Mouse (Mus musculus) intestine, embryonic 15.5 days (tissue): Measurements from ENCODE around the gene Rnd2. TPM values are rescaled to one million over a fixed set of nuclear protein-coding genes. Genes with fewer than 3 reads are reported as not detected.
"Not testable (repeated sequence)": the region's sequence is repeated elsewhere in the genome, so short reads cannot be mapped to it uniquely, and the experiment has no call there.

Experiments
- ATAC-seq: fragments of 200-750 bp; cut with Nextera tagmentation; 2 replicates; pipeline ENCODE4 v1.8.0; 2017; ENCODE audit warnings: moderate TSS enrichment, moderate library complexity
- H3K27ac ChIP-seq: fragments of 300-500 bp; sonication (generic); 2 replicates; pipeline ENCODE4 v1.5.1; 2015; ENCODE audit warnings: mild to moderate bottlenecking, inconsistent platforms
- H3K27me3 ChIP-seq: fragments of 300-500 bp; sonication (generic); replicated peaks from 2 replicates; pipeline ENCODE4 v1.6.1; 2015; ENCODE audit warnings: inconsistent platforms
- H3K36me3 ChIP-seq: fragments of 300-500 bp; sonication (generic); 2 replicates; pipeline ENCODE4 v1.6.1; 2015; ENCODE audit warnings: inconsistent platforms
- H3K4me1 ChIP-seq: fragments of 300-500 bp; sonication (generic); replicated peaks from 2 replicates; pipeline ENCODE4 v1.6.1; 2015; ENCODE audit warnings: inconsistent platforms
- H3K4me2 ChIP-seq: fragments of 300-500 bp; sonication (generic); replicated peaks from 2 replicates; pipeline ENCODE4 v1.6.1; 2015; ENCODE audit warnings: mild to moderate bottlenecking, inconsistent platforms
- H3K4me3 ChIP-seq: fragments of 300-500 bp; sonication (generic); replicated peaks from 2 replicates; pipeline ENCODE4 v1.5.1; 2015; ENCODE audit warnings: inconsistent platforms
- H3K9ac ChIP-seq: fragments of 300-500 bp; sonication (generic); 2 replicates; pipeline ENCODE4 v1.6.1; 2015; ENCODE audit warnings: inconsistent platforms
- H3K9me3 ChIP-seq: fragments of 300-500 bp; sonication (generic); 2 replicates; pipeline ENCODE4 v1.6.1; 2016; ENCODE audit warnings: inconsistent platforms
- WGBS: fragments of 180-500 bp; shearing (Covaris S2); methylation state at CpG from one replicate; pipeline ENCODE4 v1.1.7; 2015; 5-methylcytosine and 5-hydroxymethylcytosine counted together
- polyA plus RNA-seq: library from polyadenylated mRNA; unstranded; fragments of >200 nt; fragmentation: Nextera tagmentation; extraction: Ambion mirVana; gene quantifications from 2 replicates; pipeline ENCODE4 v1.2.1, GENCODE M21; 2015

The Rnd2 gene
- polyA plus RNA-seq, 1 experiment from 2014 or later = 23.7 TPM

- Histone ChIP-seq H3K4me1 (peaks cover 8% of the 10 kb centered on the region; the same call in 1 of the 2 replicates), H3K9ac (no peak overlapping the region), H3K36me3 (peaks cover 38% of the 10 kb centered on the region), H3K4me2 (no peak overlapping the region), H3K27ac (no peak overlapping the region), H3K27me3 (no peaks in the 10 kb centered on the region), H3K9me3 (no peaks in the 10 kb centered on the region), H3K4me3 (no peak overlapping the region)
- ATAC-seq = no peak
- 89% methylated on average over 9 of the region's 9 CpGs for WGBS
These were observed 33.5 kb upstream of the Rnd2 start for GRCm38 (mm10) chr11:101431327-101431726.

GRCm38 (mm10) chr11:101433396-101433795, 31.4 kb upstream of the Rnd2 start:
- no peak overlapping the region for H3K4me2 ChIP-seq
- 89% methylated on average over 13 of the region's 13 CpGs for WGBS
- ATAC-seq = no peak
- no peaks in the 10 kb centered on the region for H3K4me1 ChIP-seq
- H3K9me3 ChIP-seq = no peaks in the 10 kb centered on the region
- H3K9ac ChIP-seq = no peak overlapping the region
- H3K27me3 ChIP-seq = no peaks in the 10 kb centered on the region
- H3K27ac ChIP-seq = no peak overlapping the region
- no peak overlapping the region for H3K4me3 ChIP-seq
- H3K36me3 ChIP-seq = peaks cover 38% of the 10 kb centered on the region

- 79% methylated on average over 4 of the region's 4 CpGs for whole genome bisulfite sequencing
- no peak for ATAC-seq
These were observed 29.0 kb upstream of the Rnd2 start for GRCm38 (mm10) chr11:101435831-101436230.

GRCm38 (mm10) chr11:101436916-101437315, 27.9 kb upstream of the Rnd2 start:
- Histone ChIP-seq H3K27me3 (no peaks in the 10 kb centered on the region), H3K9ac (no peak overlapping the region), H3K27ac (no peak overlapping the region), H3K9me3 (no peaks in the 10 kb centered on the region), H3K4me3 (no peak overlapping the region), H3K4me2 (no peak overlapping the region), H3K4me1 (no peaks in the 10 kb centered on the region), H3K36me3 (peaks cover 24% of the 10 kb centered on the region)
- no peak for ATAC-seq
- 85% methylated on average over 4 of the region's 4 CpGs for WGBS

More at GRCm38 (mm10) chr11:101435831-101436230, 29.0 kb upstream of the Rnd2 start:
- peaks cover 32% of the 10 kb centered on the region for H3K36me3 ChIP-seq
- H3K4me3 ChIP-seq = no peak overlapping the region
- H3K4me2 ChIP-seq = no peak overlapping the region
- no peaks in the 10 kb centered on the region for H3K4me1 ChIP-seq
- H3K27ac ChIP-seq = no peak overlapping the region
- H3K9me3 ChIP-seq = no peaks in the 10 kb centered on the region
- H3K9ac ChIP-seq = no peak overlapping the region
- H3K27me3 ChIP-seq = no peaks in the 10 kb centered on the region

GRCm38 (mm10) chr11:101438006-101438405, 26.8 kb upstream of the Rnd2 start:
- H3K4me2 ChIP-seq, H3K9ac ChIP-seq, H3K9me3 ChIP-seq, H3K27me3 ChIP-seq, H3K4me1 ChIP-seq, H3K4me3 ChIP-seq, H3K27ac ChIP-seq, ATAC-seq: not testable (repeated sequence)
- H3K36me3 ChIP-seq = peaks cover 22% of the 10 kb centered on the region
- WGBS = 56% methylated on average over 3 of the region's 3 CpGs

GRCm38 (mm10) chr11:101441450-101442126, 23.2 kb upstream of the Rnd2 start:
- not testable (repeated sequence) for ATAC-seq, H3K9me3 ChIP-seq, H3K9ac ChIP-seq, H3K27me3 ChIP-seq, H3K27ac ChIP-seq
- H3K4me3 ChIP-seq = peak overlapping the region; percentile 29
- peak overlapping the region; percentile 67 for H3K4me2 ChIP-seq
- peaks cover 12% of the 10 kb centered on the region for H3K4me1 ChIP-seq
- H3K36me3 ChIP-seq = peaks cover 19% of the 10 kb centered on the region
- WGBS = 34% methylated on average over 15 of the region's 15 CpGs

GRCm38 (mm10) chr11:101442127-101442693, 22.6 kb upstream of the Rnd2 start, which contains the start of gene Rpl27:
Gene Rpl27 (plus strand): TSS chr11:101442298.
- Histone ChIP-seq H3K9ac (peak within 1 kb of the TSS; percentile 83), H3K4me3 (peak within 1 kb of the TSS; percentile 69), H3K4me1 (peaks cover 12% of the 10 kb centered on the region), H3K27ac (peak within 1 kb of the TSS; percentile 83), H3K4me2 (peak within 1 kb of the TSS; percentile 67), H3K9me3 (no peaks in the 10 kb centered on the region), H3K36me3 (peaks cover 19% of the 10 kb centered on the region), H3K27me3 (no peaks in the 10 kb centered on the region)
- ATAC-seq = peak; percentile 99
- under 1% methylated on average over 42 of the region's 42 CpGs for WGBS

GRCm38 (mm10) chr11:101442760-101443159, 22.0 kb upstream of the Rnd2 start:
- ATAC-seq = peak; percentile 7; the same call in 1 of the 2 replicates
- H3K4me3 ChIP-seq = peak overlapping the region; percentile 69
- under 1% methylated on average over 14 of the region's 14 CpGs for WGBS

GRCm38 (mm10) chr11:101446319-101446718, 18.5 kb upstream of the Rnd2 start:
- Histone ChIP-seq H3K4me2 (no peak overlapping the region), H3K9me3 (no peaks in the 10 kb centered on the region), H3K4me1 (peaks cover 12% of the 10 kb centered on the region), H3K4me3 (no peak overlapping the region), H3K9ac (no peak overlapping the region), H3K27ac (no peak overlapping the region), H3K36me3 (peaks cover 19% of the 10 kb centered on the region), H3K27me3 (no peaks in the 10 kb centered on the region)
- WGBS = 81% methylated on average over 1 of the region's 1 CpGs
- no peak for ATAC-seq

More at GRCm38 (mm10) chr11:101442760-101443159, 22.0 kb upstream of the Rnd2 start:
- Histone ChIP-seq H3K27me3 (no peaks in the 10 kb centered on the region), H3K9me3 (no peaks in the 10 kb centered on the region), H3K4me1 (peaks cover 12% of the 10 kb centered on the region), H3K27ac (peak overlapping the region; percentile 83), H3K36me3 (peaks cover 19% of the 10 kb centered on the region), H3K9ac (peak overlapping the region; percentile 83), H3K4me2 (peak overlapping the region; percentile 67)

- not testable (repeated sequence) for H3K27me3 ChIP-seq, H3K9me3 ChIP-seq, H3K27ac ChIP-seq, H3K4me2 ChIP-seq, ATAC-seq, H3K9ac ChIP-seq, H3K4me3 ChIP-seq
- Histone ChIP-seq H3K4me1 (peaks cover 12% of the 10 kb centered on the region), H3K36me3 (peaks cover 19% of the 10 kb centered on the region)
- WGBS = 90% methylated on average over 8 of the region's 8 CpGs
These were observed 17.9 kb upstream of the Rnd2 start for GRCm38 (mm10) chr11:101446860-101447259.

- ATAC-seq = no peak
These were observed 17.0 kb upstream of the Rnd2 start for GRCm38 (mm10) chr11:101447786-101448185.

GRCm38 (mm10) chr11:101448274-101448746, 16.5 kb upstream of the Rnd2 start, which contains the start of gene Ifi35:
Gene Ifi35 (plus strand): TSS chr11:101448407.
- H3K4me2 ChIP-seq = peak within 1 kb of the TSS; percentile 69
- H3K4me3 ChIP-seq = peak within 1 kb of the TSS; percentile 54
- ATAC-seq = peak; percentile 90
- peak within 1 kb of the TSS; percentile 68 for H3K27ac ChIP-seq
- peaks cover 7% of the 10 kb centered on the region for H3K4me1 ChIP-seq
- no peaks in the 10 kb centered on the region for H3K27me3 ChIP-seq
- 16% methylated on average over 10 of the region's 10 CpGs for WGBS
- H3K36me3 ChIP-seq = peaks cover 19% of the 10 kb centered on the region
- peak within 1 kb of the TSS; percentile 56 for H3K9ac ChIP-seq
- H3K9me3 ChIP-seq = no peaks in the 10 kb centered on the region

More at GRCm38 (mm10) chr11:101447786-101448185, 17.0 kb upstream of the Rnd2 start:
- Histone ChIP-seq H3K4me1 (peaks cover 12% of the 10 kb centered on the region), H3K9me3 (no peaks in the 10 kb centered on the region), H3K4me3 (peak overlapping the region; percentile 54; the same call in 1 of the 2 replicates), H3K4me2 (peak overlapping the region; percentile 69), H3K27ac (peak overlapping the region; percentile 68), H3K9ac (peak overlapping the region; percentile 56; the same call in 1 of the 2 replicates), H3K36me3 (peaks cover 19% of the 10 kb centered on the region), H3K27me3 (no peaks in the 10 kb centered on the region)
- 80% methylated on average over 5 of the region's 5 CpGs for WGBS
